Mouse (Mus musculus): ENCODE measurements around the gene Ascl1. TPM values are rescaled to one million over a fixed set of nuclear protein-coding genes. Genes with fewer than 3 reads are reported as not detected.

Gene Ascl1
- 24.2 and 25.8 TPM in 2 replicates for polyA plus RNA-seq (2015; fragmentation: Nextera tagmentation; extraction: Ambion mirVana)

DNA sequence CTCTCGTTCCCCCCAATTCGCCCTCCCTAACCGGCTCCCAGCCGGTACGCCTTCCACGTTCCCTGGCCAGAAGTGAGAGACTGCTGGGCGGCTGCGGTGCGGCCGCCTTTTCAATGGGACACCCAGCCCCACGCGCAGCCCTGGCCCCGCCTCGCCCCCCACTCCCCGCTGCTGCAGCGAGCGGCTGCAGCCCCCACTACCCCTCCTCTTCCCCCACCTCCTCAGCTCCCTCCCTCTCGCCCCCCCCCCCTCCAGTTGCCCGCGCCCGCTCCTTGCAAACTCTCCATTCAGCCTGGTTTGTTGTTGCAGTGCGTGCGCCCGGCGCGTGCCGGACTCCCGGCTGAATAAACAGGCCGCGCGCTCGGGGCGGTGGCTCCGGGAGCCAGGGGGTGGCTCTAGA lies at the start of gene Ascl1:
Gene Ascl1 (minus strand): TSS at position 85 of the 400 bp plus-strand sequence.
- Histone ChIP-seq H3K27me3 (peaks cover 6% of the 10 kb centered on the region; the same call in 1 of the 2 replicates), H3K4me2 (replicated peaks) (peak within 1 kb of the TSS; percentile 89), H3K4me1 (peaks cover 50% of the 10 kb centered on the region), H3K27ac (replicated peaks) (peak within 1 kb of the TSS; percentile 91), H3K4me3 (peak within 1 kb of the TSS; percentile 80), H3K9ac (replicated peaks) (peak within 1 kb of the TSS; percentile 76), H3K9me3 (no peaks in the 10 kb centered on the region), H3K36me3 (no peaks in the 10 kb centered on the region)
- peak; percentile 57 for ATAC-seq (replicated peaks)
- WGBS: under 1% methylated on average over 33 of the region's 34 CpGs

DNA sequence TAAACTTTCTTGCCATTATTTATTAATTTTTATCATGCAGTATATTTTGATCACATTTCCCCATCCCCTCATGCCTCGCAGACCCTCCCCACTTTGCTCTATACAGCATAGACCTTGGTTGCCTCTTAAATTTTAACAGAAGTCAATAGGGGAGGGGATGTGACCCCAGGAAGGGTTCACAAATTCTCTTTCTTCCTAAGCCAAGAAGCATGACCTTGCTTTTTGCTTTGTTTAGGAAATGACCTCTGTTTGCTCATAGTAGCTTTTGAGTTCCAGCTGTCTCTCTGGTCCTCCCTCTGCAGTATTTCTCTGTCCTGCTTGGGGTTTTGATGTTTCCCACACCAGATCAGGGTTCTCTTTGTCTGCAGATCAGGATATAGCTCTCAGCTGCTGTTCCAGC lies 40.7 kb upstream of the Ascl1 start:
- Histone ChIP-seq H3K27ac (replicated peaks) (no peak overlapping the region), H3K4me3 (no peak overlapping the region), H3K36me3 (no peaks in the 10 kb centered on the region), H3K9me3 (no peaks in the 10 kb centered on the region), H3K4me2 (replicated peaks) (no peak overlapping the region), H3K9ac (replicated peaks) (no peak overlapping the region), H3K4me1 (no peaks in the 10 kb centered on the region), H3K27me3 (no peaks in the 10 kb centered on the region)
- no peak for ATAC-seq (replicated peaks)
- WGBS: 86% methylated on average over 1 of the region's 1 CpGs

DNA sequence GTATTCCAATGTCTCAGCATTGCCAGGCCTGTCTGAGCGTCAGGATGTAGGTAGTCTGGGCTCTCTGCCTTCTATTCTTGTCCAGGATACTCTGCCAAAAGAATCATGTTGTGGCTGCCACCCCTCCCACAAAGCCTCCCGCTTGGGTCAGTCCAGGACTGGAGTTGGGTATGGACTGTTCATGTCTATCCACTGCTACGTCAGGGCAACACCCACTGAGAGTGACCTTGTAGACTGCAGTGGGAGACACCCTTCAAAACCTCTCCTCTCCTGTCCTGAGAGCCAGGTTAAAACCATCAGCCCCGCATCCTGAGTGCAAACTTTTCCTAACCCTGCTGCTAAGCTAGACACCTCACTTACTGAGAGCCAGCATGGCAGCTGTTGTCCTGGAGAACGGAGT lies 28.2 kb upstream of the Ascl1 start, which contains the start of gene Pah:
Gene Pah (plus strand): TSS at position 150 of the 400 bp plus-strand sequence.
- no peak within 1 kb of the TSS for H3K4me3 ChIP-seq
- no peak within 1 kb of the TSS for H3K9ac ChIP-seq (replicated peaks)
- H3K27ac ChIP-seq (replicated peaks): no peak within 1 kb of the TSS
- H3K36me3 ChIP-seq: no peaks in the 10 kb centered on the region
- no peaks in the 10 kb centered on the region for H3K4me1 ChIP-seq
- no peaks in the 10 kb centered on the region for H3K27me3 ChIP-seq
- H3K9me3 ChIP-seq: no peaks in the 10 kb centered on the region
- WGBS: 90% methylated on average over 5 of the region's 5 CpGs
- H3K4me2 ChIP-seq (replicated peaks): no peak within 1 kb of the TSS
- ATAC-seq (replicated peaks): no peak

DNA sequence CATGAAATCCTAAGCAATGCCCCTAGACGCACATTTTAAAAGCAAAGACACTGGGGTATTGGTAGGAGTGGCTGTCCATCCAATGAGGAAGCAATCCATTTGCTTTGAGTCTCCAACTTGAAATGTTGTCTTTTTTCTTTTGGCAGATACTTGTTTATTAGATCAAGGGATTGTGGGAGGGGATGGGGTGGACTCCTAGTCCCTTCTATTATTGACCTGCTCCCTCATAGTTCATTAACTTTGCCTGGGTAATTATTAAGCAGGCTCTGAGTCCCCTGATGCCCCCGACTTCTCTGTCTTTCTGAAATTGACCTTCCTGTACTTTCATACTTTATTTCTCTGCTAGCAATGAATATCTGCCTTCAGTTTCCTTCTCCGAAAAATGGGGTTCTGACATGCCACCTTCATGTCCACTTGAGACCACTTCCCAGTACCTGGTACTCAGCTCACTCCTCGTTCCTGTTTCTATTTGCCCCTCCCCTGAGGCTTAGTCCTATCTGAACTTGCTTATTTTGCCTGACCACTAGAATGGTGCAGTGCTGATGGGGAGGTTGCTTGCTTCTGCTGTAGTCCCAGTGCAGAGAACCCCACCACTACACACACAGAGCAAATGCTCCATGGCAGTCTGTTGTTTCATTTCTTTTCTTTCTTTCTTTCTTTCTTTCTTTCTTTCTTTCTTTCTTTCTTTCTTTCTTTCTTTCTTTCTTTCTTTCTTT lies 27.1 kb upstream of the Ascl1 start:
- H3K4me2 ChIP-seq (replicated peaks): no peak overlapping the region
- 82% methylated on average over 4 of the region's 4 CpGs for WGBS
- H3K9me3 ChIP-seq: no peaks in the 10 kb centered on the region
- H3K4me3 ChIP-seq: no peak overlapping the region
- no peaks in the 10 kb centered on the region for H3K27me3 ChIP-seq
- H3K4me1 ChIP-seq: no peaks in the 10 kb centered on the region
- ATAC-seq (replicated peaks): no peak
- H3K9ac ChIP-seq (replicated peaks): no peak overlapping the region
- no peak overlapping the region for H3K27ac ChIP-seq (replicated peaks)
- no peaks in the 10 kb centered on the region for H3K36me3 ChIP-seq

DNA sequence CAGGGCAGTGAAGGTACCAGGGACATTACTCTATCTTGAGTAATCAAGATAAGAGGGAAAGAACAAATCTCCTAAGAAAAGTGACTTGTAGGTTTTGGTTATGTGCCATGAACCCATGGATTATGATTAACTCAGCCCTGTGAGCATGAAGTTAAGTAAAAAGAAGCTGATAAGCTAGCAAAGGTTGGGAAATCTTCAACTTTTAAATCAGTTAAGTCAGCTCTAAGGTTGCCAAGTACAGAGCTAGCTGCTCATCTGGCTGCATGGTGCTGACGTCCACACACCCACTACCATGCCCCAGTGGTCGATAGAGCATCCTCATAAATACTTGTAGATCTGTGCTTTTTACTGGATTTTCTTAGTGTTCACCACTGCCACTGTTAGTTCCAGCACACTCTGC lies 25.1 kb upstream of the Ascl1 start:
- WGBS: 90% methylated on average over 2 of the region's 2 CpGs
- H3K27me3 ChIP-seq: no peaks in the 10 kb centered on the region
- H3K9me3 ChIP-seq: no peaks in the 10 kb centered on the region
- H3K9ac ChIP-seq (replicated peaks): no peak overlapping the region
- no peak overlapping the region for H3K27ac ChIP-seq (replicated peaks)
- H3K4me3 ChIP-seq: no peak overlapping the region
- no peaks in the 10 kb centered on the region for H3K36me3 ChIP-seq
- H3K4me2 ChIP-seq (replicated peaks): no peak overlapping the region
- H3K4me1 ChIP-seq: no peaks in the 10 kb centered on the region
- ATAC-seq (replicated peaks): no peak

DNA sequence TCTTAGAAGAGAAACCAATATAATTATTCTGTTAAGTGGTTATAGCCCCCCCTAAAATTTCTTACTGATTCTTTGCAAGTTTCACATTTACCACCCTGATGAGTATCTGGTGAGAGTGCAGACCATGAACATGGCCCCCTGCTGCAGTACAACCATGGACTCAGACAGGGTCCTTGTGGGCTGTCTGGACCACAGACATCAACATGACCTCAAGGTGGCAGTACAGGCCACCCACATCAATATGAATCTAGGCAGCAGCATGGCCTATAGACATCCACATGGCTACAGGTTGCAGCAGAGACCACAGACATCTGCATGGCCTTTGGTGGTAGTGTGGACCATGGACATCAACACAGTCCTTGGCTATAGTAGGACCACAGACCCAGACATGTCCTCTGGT lies 19.6 kb upstream of the Ascl1 start:
- Histone ChIP-seq H3K9ac (replicated peaks) (no peak overlapping the region), H3K27me3 (no peaks in the 10 kb centered on the region), H3K27ac (replicated peaks) (no peak overlapping the region), H3K4me1 (no peaks in the 10 kb centered on the region), H3K9me3 (no peaks in the 10 kb centered on the region), H3K36me3 (no peaks in the 10 kb centered on the region), H3K4me2 (replicated peaks) (no peak overlapping the region), H3K4me3 (no peak overlapping the region)
- ATAC-seq (replicated peaks): no peak

DNA sequence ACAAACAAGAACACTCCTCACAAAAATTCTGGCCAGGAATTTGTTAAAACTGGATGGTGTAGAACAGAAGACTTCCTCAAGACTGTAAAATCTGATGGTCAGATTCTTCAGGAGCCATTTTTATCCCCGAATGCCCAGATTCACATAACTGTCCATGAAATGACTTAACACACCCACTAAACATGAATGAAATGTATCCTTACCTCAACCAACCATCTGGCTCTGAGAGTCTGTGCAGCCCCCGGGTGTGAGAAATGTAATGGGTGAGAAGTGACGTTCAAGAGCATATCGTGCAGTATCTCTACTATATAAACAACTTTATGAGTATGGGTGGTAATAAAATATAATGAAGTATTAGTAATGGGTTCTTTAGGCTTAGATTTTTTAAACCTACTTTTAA lies 15.1 kb upstream of the Ascl1 start:
- Histone ChIP-seq H3K4me3 (no peak overlapping the region), H3K27ac (replicated peaks) (no peak overlapping the region), H3K9ac (replicated peaks) (no peak overlapping the region), H3K36me3 (no peaks in the 10 kb centered on the region), H3K4me2 (replicated peaks) (no peak overlapping the region), H3K9me3 (no peaks in the 10 kb centered on the region), H3K27me3 (no peaks in the 10 kb centered on the region), H3K4me1 (peaks cover 4% of the 10 kb centered on the region; the same call in 1 of the 2 replicates)
- WGBS: 90% methylated on average over 4 of the region's 4 CpGs
- ATAC-seq (replicated peaks): no peak

DNA sequence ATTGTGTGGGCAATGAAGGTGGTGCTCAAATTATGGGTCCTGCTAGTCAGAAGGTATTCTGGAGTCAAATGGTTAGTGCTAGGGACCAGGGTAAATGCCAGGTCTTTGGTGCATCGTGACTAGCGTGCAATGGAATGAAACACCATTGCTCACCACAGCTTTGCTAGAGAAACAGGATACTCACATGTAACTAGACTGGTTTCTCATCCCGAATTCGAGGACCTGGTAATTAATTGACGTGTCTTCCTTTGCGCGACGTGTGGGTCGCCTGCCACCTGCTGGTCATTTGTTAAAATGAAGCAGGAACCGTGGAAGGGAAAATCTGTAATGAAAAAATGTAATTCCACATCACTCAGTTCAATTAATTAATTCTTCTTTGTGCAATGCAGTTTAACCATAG lies 10.5 kb upstream of the Ascl1 start:
- ATAC-seq (replicated peaks): peak; percentile 59
- Histone ChIP-seq H3K4me3 (no peak overlapping the region), H3K27ac (replicated peaks) (no peak overlapping the region), H3K27me3 (peaks cover 2% of the 10 kb centered on the region; the same call in 1 of the 2 replicates), H3K4me2 (replicated peaks) (no peak overlapping the region), H3K36me3 (no peaks in the 10 kb centered on the region), H3K9ac (replicated peaks) (no peak overlapping the region), H3K4me1 (peaks cover 30% of the 10 kb centered on the region), H3K9me3 (no peaks in the 10 kb centered on the region)
- 2% methylated on average over 10 of the region's 10 CpGs for WGBS

DNA sequence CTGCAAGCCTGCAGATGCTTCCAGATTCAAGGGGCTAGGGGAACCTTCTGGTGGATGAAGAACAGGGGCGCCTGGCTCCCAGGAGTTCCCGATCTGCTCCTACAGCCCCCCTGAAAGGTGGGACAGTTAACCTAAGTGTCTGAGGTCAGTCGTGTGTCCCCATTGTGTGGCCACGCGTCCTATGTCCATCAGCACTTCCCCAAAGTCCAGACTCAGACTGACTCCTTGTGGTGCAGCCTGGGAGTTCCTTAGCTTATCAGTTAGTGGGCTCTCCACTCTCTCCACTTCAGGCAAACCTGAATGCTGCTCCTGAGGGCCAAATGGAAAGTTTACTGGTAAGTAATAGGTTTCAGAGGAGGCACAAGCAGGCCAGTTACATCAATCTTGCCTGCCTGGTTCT lies 8.8 kb upstream of the Ascl1 start:
- H3K4me1 ChIP-seq: peaks cover 30% of the 10 kb centered on the region
- WGBS: 14% methylated on average over 5 of the region's 5 CpGs
- H3K27me3 ChIP-seq: peaks cover 4% of the 10 kb centered on the region; the same call in 1 of the 2 replicates
- no peak overlapping the region for H3K4me3 ChIP-seq
- no peak overlapping the region for H3K9ac ChIP-seq (replicated peaks)
- H3K4me2 ChIP-seq (replicated peaks): no peak overlapping the region
- H3K36me3 ChIP-seq: no peaks in the 10 kb centered on the region
- no peak overlapping the region for H3K27ac ChIP-seq (replicated peaks)
- no peaks in the 10 kb centered on the region for H3K9me3 ChIP-seq
- peak; percentile 30; the same call in 1 of the 2 replicates for ATAC-seq (replicated peaks)

DNA sequence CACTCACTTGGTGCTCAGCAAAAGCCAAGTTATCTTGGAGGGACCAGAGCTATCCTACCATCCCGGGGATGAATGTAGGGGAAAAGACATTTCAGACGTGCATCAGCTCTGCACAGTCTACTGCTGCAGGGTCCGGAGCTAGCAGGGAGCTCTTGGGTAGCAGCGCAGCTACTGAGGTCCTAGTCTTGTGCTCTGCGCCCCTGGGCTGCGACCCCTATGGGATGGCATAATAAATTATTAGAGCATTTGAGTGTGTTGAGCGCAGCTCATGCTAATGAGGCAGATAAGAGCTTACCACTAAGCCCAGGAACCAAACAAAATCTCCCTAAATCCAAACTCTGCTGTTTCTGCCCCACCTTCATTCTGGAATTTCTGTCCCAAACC lies 8.2 kb upstream of the Ascl1 start:
- Histone ChIP-seq H3K4me2 (replicated peaks) (peak overlapping the region; percentile 47), H3K4me3 (peak overlapping the region; percentile 24; the same call in 1 of the 2 replicates), H3K27me3 (peaks cover 8% of the 10 kb centered on the region; the same call in 1 of the 2 replicates), H3K9me3 (no peaks in the 10 kb centered on the region), H3K36me3 (no peaks in the 10 kb centered on the region), H3K27ac (replicated peaks) (peak overlapping the region; percentile 62), H3K9ac (replicated peaks) (peak overlapping the region; percentile 16; the same call in 1 of the 2 replicates), H3K4me1 (peaks cover 30% of the 10 kb centered on the region)
- peak; percentile 62 for ATAC-seq (replicated peaks)
- under 1% methylated on average over 7 of the region's 7 CpGs for WGBS

DNA sequence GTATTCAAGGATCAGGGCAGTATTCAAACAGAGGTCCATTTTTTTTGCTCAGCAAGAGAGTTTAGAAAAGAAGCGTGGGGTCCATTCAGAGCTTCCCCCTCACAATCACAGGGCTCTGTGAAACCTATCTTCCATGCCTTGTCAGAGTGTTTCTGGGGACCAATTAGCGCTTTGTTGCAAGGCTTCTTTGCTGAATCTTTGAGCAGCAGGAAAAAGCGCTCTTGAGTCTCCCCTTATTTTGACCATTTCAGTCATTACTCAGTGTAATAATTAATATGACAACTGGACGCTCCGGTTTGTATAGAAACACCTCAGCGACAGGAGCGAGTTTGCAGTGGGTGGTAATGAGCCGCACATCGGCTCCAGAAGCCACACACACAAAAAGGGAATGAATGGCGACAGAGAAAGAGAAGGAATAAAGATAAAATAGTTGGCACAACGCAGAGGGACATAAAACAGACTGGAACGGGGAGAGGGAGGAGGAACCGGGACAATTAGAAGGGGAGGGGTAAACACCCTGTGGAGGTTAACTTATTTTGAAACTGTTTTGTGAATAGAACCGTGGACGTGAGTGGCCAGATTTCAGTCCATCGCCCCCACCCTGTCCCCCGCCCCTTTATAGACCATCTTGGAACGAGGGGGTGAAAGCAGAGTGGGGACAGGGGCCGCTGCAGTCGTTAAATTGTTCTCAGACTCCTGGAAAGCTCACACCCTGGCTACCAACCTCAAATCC lies 7.6 kb upstream of the Ascl1 start:
- WGBS: 2% methylated on average over 20 of the region's 20 CpGs

DNA sequence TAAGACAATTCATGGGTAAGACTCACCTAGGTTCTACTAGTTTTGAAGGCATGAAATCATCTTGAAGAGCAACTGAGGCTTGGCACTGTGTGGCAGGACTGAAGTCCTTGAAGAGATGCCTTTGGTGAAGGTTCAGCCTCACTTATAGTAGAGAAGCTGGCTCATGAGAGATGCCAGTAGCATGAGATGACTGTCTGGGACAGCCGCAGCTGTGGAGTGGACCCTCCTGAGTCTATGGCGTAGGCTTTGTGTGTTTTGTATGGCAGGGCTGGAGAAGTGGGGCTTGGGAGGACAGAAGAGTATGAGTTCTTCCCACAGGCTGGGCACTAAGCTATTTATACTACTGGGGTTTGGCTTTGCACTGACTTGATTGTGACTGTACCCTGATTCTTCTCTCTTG lies 3.6 kb upstream of the Ascl1 start:
- H3K9ac ChIP-seq (replicated peaks): no peak overlapping the region
- H3K4me3 ChIP-seq: no peak overlapping the region
- H3K27me3 ChIP-seq: peaks cover 8% of the 10 kb centered on the region; the same call in 1 of the 2 replicates
- peaks cover 37% of the 10 kb centered on the region for H3K4me1 ChIP-seq
- no peak overlapping the region for H3K4me2 ChIP-seq (replicated peaks)
- no peak overlapping the region for H3K27ac ChIP-seq (replicated peaks)
- H3K9me3 ChIP-seq: no peaks in the 10 kb centered on the region
- WGBS: 93% methylated on average over 2 of the region's 2 CpGs
- no peaks in the 10 kb centered on the region for H3K36me3 ChIP-seq
- ATAC-seq (replicated peaks): no peak

More for the DNA sequence above, 7.6 kb upstream of the Ascl1 start:
- H3K36me3 ChIP-seq: no peaks in the 10 kb centered on the region
- peaks cover 30% of the 10 kb centered on the region for H3K4me1 ChIP-seq
- peak overlapping the region; percentile 62 for H3K27ac ChIP-seq (replicated peaks)
- no peaks in the 10 kb centered on the region for H3K9me3 ChIP-seq
- H3K4me2 ChIP-seq (replicated peaks): peak overlapping the region; percentile 47
- ATAC-seq (replicated peaks): peak; percentile 53
- peaks cover 8% of the 10 kb centered on the region; the same call in 1 of the 2 replicates for H3K27me3 ChIP-seq
- H3K9ac ChIP-seq (replicated peaks): peak overlapping the region; percentile 16; the same call in 1 of the 2 replicates
- H3K4me3 ChIP-seq: peak overlapping the region; percentile 24
